Mouse (Mus musculus) T-cell, adult 2 months (primary cell): ENCODE data around the gene Rabgap1l.
A peak's percentile ranks its signal among the peaks of the same experiment; 100 is the strongest.

ENCODE experiments used
- DNase-seq: peaks from one replicate; pipeline ENCODE4 v3.0.0; 2022; ENCODE audit warnings: low spot score

Rabgap1l gene

GRCm38 (mm10) chr1:160280603-160281002, 512.4 kb downstream of the Rabgap1l start:
- DNase-seq: no peak

- no peak for DNase-seq
These were observed 514.9 kb downstream of the Rabgap1l start for GRCm38 (mm10) chr1:160277940-160278682.

- no peak for DNase-seq
These were observed 517.8 kb downstream of the Rabgap1l start for GRCm38 (mm10) chr1:160275248-160275647.

- no peak for DNase-seq
These were observed 519.8 kb downstream of the Rabgap1l start for GRCm38 (mm10) chr1:160273133-160273743.

GRCm38 (mm10) chr1:160271282-160271967, 521.6 kb downstream of the Rabgap1l start:
- no peak for DNase-seq

GRCm38 (mm10) chr1:160268322-160268721, 524.7 kb downstream of the Rabgap1l start:
- peak; percentile 31 for DNase-seq

GRCm38 (mm10) chr1:160263630-160264346, 529.2 kb downstream of the Rabgap1l start:
- DNase-seq: no peak

- DNase-seq: no peak
These were observed 530.0 kb downstream of the Rabgap1l start for GRCm38 (mm10) chr1:160263053-160263452.

GRCm38 (mm10) chr1:160262415-160262814, 530.6 kb downstream of the Rabgap1l start:
- DNase-seq: no peak

- DNase-seq: no peak
These were observed 531.2 kb downstream of the Rabgap1l start for GRCm38 (mm10) chr1:160261849-160262248.

- DNase-seq: no peak
These were observed 532.4 kb downstream of the Rabgap1l start for GRCm38 (mm10) chr1:160260605-160261004.

- DNase-seq: no peak
These were observed 533.1 kb downstream of the Rabgap1l start for GRCm38 (mm10) chr1:160259884-160260283.

- DNase-seq: no peak
These were observed 539.9 kb downstream of the Rabgap1l start for GRCm38 (mm10) chr1:160253108-160253507.

- DNase-seq: no peak
These were observed 541.5 kb downstream of the Rabgap1l start for GRCm38 (mm10) chr1:160251388-160252007.

GRCm38 (mm10) chr1:160250782-160251181, 542.2 kb downstream of the Rabgap1l start:
- DNase-seq: no peak

- DNase-seq: no peak
These were observed 543.2 kb downstream of the Rabgap1l start for GRCm38 (mm10) chr1:160249786-160250185.

- peak; percentile 61 for DNase-seq
These were observed 545.5 kb downstream of the Rabgap1l start for GRCm38 (mm10) chr1:160247473-160247872.

GRCm38 (mm10) chr1:160246844-160247243, 546.2 kb downstream of the Rabgap1l start:
- DNase-seq: no peak

- DNase-seq: peak; percentile 53
These were observed 547.1 kb downstream of the Rabgap1l start for GRCm38 (mm10) chr1:160245954-160246353.

GRCm38 (mm10) chr1:160244689-160245088, 548.3 kb downstream of the Rabgap1l start:
- no peak for DNase-seq

GRCm38 (mm10) chr1:160240091-160240490, 552.9 kb downstream of the Rabgap1l start:
- no peak for DNase-seq
